17 mouse cellular contexts compared by ENCODE assay signal in genomic region chr16:26370127-26370526, GRCm38 (mm10). TPM values are rescaled to one million over a fixed set of nuclear protein-coding genes. Genes with fewer than 3 reads are reported as not detected.
DNase-seq lines count a peak whose midpoint lies in the region; ATAC-seq and TF ChIP-seq lines count a peak whose summit lies in the region.
"Had no signal": no experiment of that assay in that cellular context is flagged by ENCODE, and none has a peak within 500 bp of the region (broad histone marks: within the 10 kb centered on the region; RNA-seq: fewer than 3 reads in every experiment).

No protein-coding gene starts in this region.

- ATAC-seq in kidney, postnatal 0 days (replicated peaks; ENCODE audit: low FRiP score, low read depth): no peak
- ATAC-seq in kidney, embryonic 14.5 days (ENCODE audit: low FRiP score, low TSS enrichment): no peak
- no peak for ATAC-seq in liver, embryonic 13.5 days (ENCODE audit: low read depth)
- ATAC-seq: midbrain, embryonic 13.5 days had no signal

- H3K27ac ChIP-seq in kidney, postnatal 0 days: no peak overlapping the region
- no peak overlapping the region for H3K27ac ChIP-seq in kidney, embryonic 14.5 days (ENCODE audit: low read depth, low read length)
- H3K27ac ChIP-seq in liver, embryonic 13.5 days: no peak overlapping the region
- H3K27ac ChIP-seq: forebrain, embryonic 12.5 days; heart, adult 2 months; midbrain, embryonic 13.5 days had no signal

- H3K36me3 ChIP-seq in kidney, postnatal 0 days (ENCODE audit: insufficient read depth, low read length): no peaks in the 10 kb centered on the region
- H3K36me3 ChIP-seq in kidney, embryonic 14.5 days (ENCODE audit: control insufficient read depth, insufficient read depth, low read length): no peaks in the 10 kb centered on the region
- no peaks in the 10 kb centered on the region for H3K36me3 ChIP-seq in liver, embryonic 13.5 days
- H3K36me3 ChIP-seq: forebrain, embryonic 12.5 days; midbrain, embryonic 13.5 days had no signal

- H3K27me3 ChIP-seq in kidney, postnatal 0 days (ENCODE audit: insufficient read depth, low read length): no peaks in the 10 kb centered on the region
- H3K27me3 ChIP-seq in kidney, embryonic 14.5 days (ENCODE audit: control insufficient read depth, insufficient read depth, low read length): no peaks in the 10 kb centered on the region; the same call in 1 of the 2 replicates
- peaks cover 3% of the 10 kb centered on the region; the same call in 1 of the 2 replicates for H3K27me3 ChIP-seq in liver, embryonic 13.5 days
- H3K27me3 ChIP-seq: CH12.LX had no signal

- WGBS in kidney, postnatal 0 days: 94% methylated on average over 1 of the region's 1 CpGs
- WGBS in kidney, embryonic 14.5 days: 93% methylated on average over 1 of the region's 1 CpGs
- 68% methylated on average over 1 of the region's 1 CpGs for WGBS in liver, embryonic 13.5 days (ENCODE audit: insufficient replicate concordance)

- H3K4me3 ChIP-seq in kidney, postnatal 0 days (replicated peaks; ENCODE audit: low read depth, low read length): no peak overlapping the region; the same call in 1 of the 2 replicates
- no peak overlapping the region; the same call in 1 of the 2 replicates for H3K4me3 ChIP-seq in kidney, embryonic 14.5 days (ENCODE audit: low read length)
- peak overlapping the region; percentile 51 for H3K4me3 ChIP-seq in liver, embryonic 13.5 days (replicated peaks)
- H3K4me3 ChIP-seq: forebrain, embryonic 12.5 days; heart, adult 2 months; midbrain, embryonic 13.5 days had no signal

- H3K9me3 ChIP-seq in kidney, postnatal 0 days (replicated peaks; ENCODE audit: low read length): no peaks in the 10 kb centered on the region
- no peaks in the 10 kb centered on the region for H3K9me3 ChIP-seq in kidney, embryonic 14.5 days (ENCODE audit: control insufficient read depth, low read length)
- no peaks in the 10 kb centered on the region for H3K9me3 ChIP-seq in liver, embryonic 13.5 days (replicated peaks)
- H3K9me3 ChIP-seq: forebrain, embryonic 12.5 days; midbrain, embryonic 13.5 days had no signal

- H3K4me2 ChIP-seq in kidney, postnatal 0 days (ENCODE audit: low read length): peak overlapping the region; percentile 66
- no peak overlapping the region; the same call in 1 of the 2 replicates for H3K4me2 ChIP-seq in kidney, embryonic 14.5 days (replicated peaks; ENCODE audit: low read depth, low read length)
- H3K4me2 ChIP-seq in liver, embryonic 13.5 days: peak overlapping the region; percentile 44
- H3K4me2 ChIP-seq: forebrain, embryonic 12.5 days; midbrain, embryonic 13.5 days had no signal

- no peaks in the 10 kb centered on the region for H3K4me1 ChIP-seq in kidney, postnatal 0 days (replicated peaks; ENCODE audit: insufficient read depth, low read length)
- H3K4me1 ChIP-seq in kidney, embryonic 14.5 days (ENCODE audit: control insufficient read depth, insufficient read depth, low read length): no peaks in the 10 kb centered on the region
- no peaks in the 10 kb centered on the region for H3K4me1 ChIP-seq in liver, embryonic 13.5 days (replicated peaks)

- TF ChIP-seq CTCF in kidney, postnatal 0 days (IDR thresholded peaks at IDR 0.05; ENCODE audit: low read depth): no peak

- H3K9ac ChIP-seq in kidney, postnatal 0 days (ENCODE audit: low read depth, low read length): no peak overlapping the region
- no peak overlapping the region for H3K9ac ChIP-seq in kidney, embryonic 14.5 days (ENCODE audit: low read depth, low read length)
- H3K9ac ChIP-seq in liver, embryonic 13.5 days: no peak overlapping the region; the same call in 1 of the 2 replicates
- H3K9ac ChIP-seq: forebrain, embryonic 12.5 days; midbrain, embryonic 13.5 days had no signal

- peak; percentile 21 for DNase-seq in embryo, embryonic 10 days (ENCODE audit: low spot score)
- DNase-seq in embryo, embryonic 10.5 days (ENCODE audit: low spot score): no peak
- DNase-seq in kidney, postnatal 0 days (ENCODE audit: low spot score): no peak
- peak; percentile 53 for DNase-seq in adipocyte (ENCODE audit: low spot score)
- no peak for DNase-seq in liver, embryonic 13.5 days
- no peak for DNase-seq in left cerebral cortex, postnatal 14 days (ENCODE audit: low spot score in 2 of 2)
- no peak for DNase-seq in gastrocnemius, adult 18-20 months (ENCODE audit: low spot score)
- DNase-seq: cerebellum, adult 11-12 months; heart, adult 2 months; heart, postnatal 14 days; kidney, postnatal 4 days; lung, adult 2 months; spleen, adult 18-20 months had no signal

- intact Hi-C loops in left cerebral cortex, postnatal 14 days (cut with DNase I): no loop called here

RNA-seq across cellular contexts. Expression of gene Cldn1, which starts 1.5 kb away (rescaled TPM):
- 36.0 and 38.0 TPM in 2 replicates for polyA plus RNA-seq in kidney, postnatal 0 days (2015; fragmentation: Nextera tagmentation; extraction: Ambion mirVana)
- 22.2 and 32.5 TPM in 2 replicates for polyA plus RNA-seq in kidney, embryonic 14.5 days (2014; fragmentation: Nextera tagmentation; extraction: Ambion mirVana)
- 17.8 and 24.3 TPM in 2 replicates for polyA plus RNA-seq in liver, embryonic 13.5 days (2015; fragmentation: Nextera tagmentation; extraction: Ambion mirVana)
- total RNA-seq in left cerebral cortex, postnatal 14 days (2021): 1 to 10 TPM; 2.5 to 3.1 TPM
- 1 to 10 TPM in 1 of 2 experiments, under 1 TPM in 1; 0.91 to 1.8 TPM for total RNA-seq in gastrocnemius, adult 18-20 months (2021)
- total RNA-seq: CH12.LX had no signal

Comparison
In these comparisons a context has a peak if more than half of its experiments do, and no peak if none do; other contexts are left out.
1. DNase-seq: peak in embryo, embryonic 10 days (single experiment) and adipocyte (single experiment); none in embryo, embryonic 10.5 days (single experiment), kidney, postnatal 0 days (single experiment), liver, embryonic 13.5 days (single experiment), left cerebral cortex, postnatal 14 days (0 of 2) and gastrocnemius, adult 18-20 months (single experiment).